32 mouse cellular contexts compared by ENCODE assay signal in the genomic region with DNA sequence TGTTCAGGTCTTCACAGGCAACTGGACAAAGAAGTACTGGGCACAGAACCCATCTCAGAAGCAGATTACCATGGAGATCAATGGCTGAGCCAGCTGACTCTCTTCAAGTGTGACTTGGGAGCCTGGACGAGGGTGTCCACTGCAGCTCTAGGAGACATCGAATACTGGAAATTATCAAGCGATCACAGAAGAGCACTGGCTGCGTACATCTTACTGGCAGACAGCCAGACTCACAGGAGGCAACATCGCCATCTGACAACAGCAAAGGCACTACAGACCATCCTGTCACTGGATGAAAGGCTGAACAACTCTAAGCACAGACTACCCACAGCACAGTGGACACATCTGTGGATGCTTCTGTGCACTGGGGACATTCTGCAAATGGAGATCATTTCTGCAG. TPM values are rescaled to one million over a fixed set of nuclear protein-coding genes. Genes with fewer than 3 reads are reported as not detected.
DNase-seq lines count a peak whose midpoint lies in the region; ATAC-seq and TF ChIP-seq lines count a peak whose summit lies in the region.
"Had no signal": no experiment of that assay in that cellular context is flagged by ENCODE, and none has a peak within 500 bp of the region (broad histone marks: within the 10 kb centered on the region; RNA-seq: fewer than 3 reads in every experiment).

No protein-coding gene starts in this region.

- no peak overlapping the region for H3K4me3 ChIP-seq in liver, postnatal 0 days (ENCODE audit: low read depth, low read length)
- no peak overlapping the region for H3K4me3 ChIP-seq in MEL (ENCODE audit: control insufficient read depth in 1 of 2, insufficient read depth in 1 of 2, low read depth in 2 of 2, low read length in 2 of 2)
- no peak overlapping the region for H3K4me3 ChIP-seq in bone marrow, adult 2 months (replicated peaks; ENCODE audit: control insufficient read depth, low read depth, low read length)
- H3K4me3 ChIP-seq in cerebellum, adult 2 months (replicated peaks; ENCODE audit: insufficient read depth, low read depth, low read length), result no peak overlapping the region
- H3K4me3 ChIP-seq: embryonic facial prominence, embryonic 12.5 days; embryonic facial prominence, embryonic 15.5 days; erythroblast, embryonic 14.5 days; forebrain, embryonic 10.5 days; forebrain, embryonic 13.5 days; heart, adult 2 months; heart, embryonic 10.5 days; heart, embryonic 13.5 days had no signal

- no peak for TF ChIP-seq CTCF in liver, postnatal 0 days (IDR thresholded peaks at IDR 0.05; ENCODE audit: low read depth)
- TF ChIP-seq CTCF in MEL (IDR thresholded peaks at IDR 0.05 in 2 of 3, conservative IDR thresholded peaks at IDR 0.05 in 1 of 3; ENCODE audit: control insufficient read depth in 1 of 3, insufficient read depth in 1 of 3, low read depth in 2 of 3, low read length in 3 of 3, poor library complexity in 1 of 3, severe bottlenecking in 1 of 3), result no peak
- TF ChIP-seq CTCF in bone marrow, adult 2 months (IDR thresholded peaks at IDR 0.05; ENCODE audit: control insufficient read depth, insufficient read depth, low read length), result no peak
- TF ChIP-seq CTCF in cerebellum, adult 2 months (IDR thresholded peaks at IDR 0.05; ENCODE audit: borderline replicate concordance, insufficient read depth, low read depth, low read length), result no peak

- H3K9ac ChIP-seq in liver, postnatal 0 days (replicated peaks), result 0 out of 2 replicates have a peak overlapping the region, but pooled peaks have one; percentile 16
- no peak overlapping the region for H3K9ac ChIP-seq in MEL (ENCODE audit: control insufficient read depth, low read depth, low read length, poor library complexity, severe bottlenecking)
- H3K9ac ChIP-seq: embryonic facial prominence, embryonic 12.5 days; embryonic facial prominence, embryonic 15.5 days; forebrain, embryonic 13.5 days; heart, embryonic 13.5 days; hindbrain, embryonic 14.5 days had no signal

- DNase-seq in liver, postnatal 0 days, result no peak
- DNase-seq in liver (no peak), MEL (ENCODE audit: low read depth, low spot score) (peak; percentile 54)
- DNase-seq in cerebellum, adult 2 months, result no peak
- DNase-seq in embryo, embryonic 10.5 days (ENCODE audit: low spot score), result no peak
- DNase-seq: adrenal gland, adult 8-10 months; adrenal gland, postnatal 25 days; B cell, adult 2 months; cerebellum, adult 8-10 months; cerebellum, postnatal 14 days; gastrocnemius, postnatal 10 days; gastrocnemius, postnatal 36 days; heart, adult 2 months; heart, postnatal 14 days; heart, postnatal 4 days had no signal

- no peak for TF ChIP-seq POLR2A in MEL (IDR thresholded peaks at IDR 0.05; ENCODE audit: control insufficient read depth in 1 of 2, insufficient read depth in 1 of 2, low read depth in 1 of 2, low read length in 2 of 2, poor library complexity in 1 of 2)
- TF ChIP-seq POLR2A in bone marrow, adult 2 months (IDR thresholded peaks at IDR 0.05; ENCODE audit: borderline replicate concordance, control insufficient read depth, low read depth, low read length), result no peak
- TF ChIP-seq POLR2A in cerebellum, adult 2 months (IDR thresholded peaks at IDR 0.05; ENCODE audit: borderline replicate concordance, insufficient read depth, low read length), result no peak

- peak overlapping the region; percentile 60 for H3K27ac ChIP-seq in liver, postnatal 0 days (ENCODE audit: low read depth)
- no peak overlapping the region for H3K27ac ChIP-seq in MEL (ENCODE audit: control insufficient read depth, low read depth, low read length)
- H3K27ac ChIP-seq in bone marrow, adult 2 months (ENCODE audit: control insufficient read depth, insufficient read depth, low read depth, low read length, poor library complexity), result peak overlapping the region; percentile 66
- no peak overlapping the region for H3K27ac ChIP-seq in cerebellum, adult 2 months (ENCODE audit: insufficient read depth, low read length)
- H3K27ac ChIP-seq: embryonic facial prominence, embryonic 12.5 days; embryonic facial prominence, embryonic 15.5 days; forebrain, embryonic 10.5 days; forebrain, embryonic 13.5 days; heart, adult 2 months; heart, embryonic 10.5 days; heart, embryonic 13.5 days; hindbrain, embryonic 14.5 days; hindbrain, postnatal 0 days had no signal

- H3K36me3 ChIP-seq in liver, postnatal 0 days (replicated peaks; ENCODE audit: insufficient read depth, low read length), result peaks cover 13% of the 10 kb centered on the region
- peaks cover 0 to 11% of the 10 kb centered on the region in 2 experiments; a peak in 3 of 4 replicates for H3K36me3 ChIP-seq in MEL (ENCODE audit: control insufficient read depth in 1 of 2, insufficient read depth in 2 of 2, low read length in 2 of 2)

- no peaks in the 10 kb centered on the region for H3K27me3 ChIP-seq in liver, postnatal 0 days (ENCODE audit: insufficient read depth, low read length)
- no peaks in the 10 kb centered on the region for H3K27me3 ChIP-seq in MEL (ENCODE audit: control insufficient read depth in 1 of 2, insufficient read depth in 2 of 2, low read length in 2 of 2)
- H3K27me3 ChIP-seq in cerebellum, adult 2 months (ENCODE audit: control insufficient read depth, insufficient read depth, low read length), result no peaks in the 10 kb centered on the region
- H3K27me3 ChIP-seq: CH12.LX; embryonic facial prominence, embryonic 12.5 days; embryonic facial prominence, embryonic 15.5 days; forebrain, embryonic 13.5 days; heart, embryonic 13.5 days had no signal

- no peaks in the 10 kb centered on the region for H3K9me3 ChIP-seq in liver, postnatal 0 days (ENCODE audit: low read length)
- H3K9me3 ChIP-seq in MEL (replicated peaks; ENCODE audit: insufficient read depth, low read length), result no peaks in the 10 kb centered on the region
- H3K9me3 ChIP-seq: embryonic facial prominence, embryonic 12.5 days; embryonic facial prominence, embryonic 15.5 days; forebrain, embryonic 10.5 days; forebrain, embryonic 13.5 days; G1E; heart, embryonic 10.5 days; heart, embryonic 13.5 days had no signal

- TF ChIP-seq EP300 in liver, postnatal 0 days (IDR thresholded peaks at IDR 0.05; ENCODE audit: low read depth), result no peak
- TF ChIP-seq EP300 in MEL (IDR thresholded peaks at IDR 0.05; ENCODE audit: low read depth in 1 of 2, low read length in 2 of 2), result peak in 1 of 2 experiments; percentile 28; a peak in 1 of 4 replicates

- no peaks in the 10 kb centered on the region for H3K79me2 ChIP-seq in MEL (ENCODE audit: control insufficient read depth, insufficient read depth, low read length, poor library complexity)

- peaks cover 7% of the 10 kb centered on the region; the same call in 1 of the 2 replicates for H3K4me1 ChIP-seq in liver, postnatal 0 days (ENCODE audit: insufficient read depth)
- peaks cover 2 to 13% of the 10 kb centered on the region in 2 experiments; a peak in 3 of 4 replicates for H3K4me1 ChIP-seq in MEL (ENCODE audit: control insufficient read depth in 1 of 2, insufficient read depth in 2 of 2, low read length in 2 of 2)
- H3K4me1 ChIP-seq in bone marrow, adult 2 months (ENCODE audit: control insufficient read depth, insufficient read depth, low read length), result peaks cover 2% of the 10 kb centered on the region; the same call in 1 of the 2 replicates
- H3K4me1 ChIP-seq in cerebellum, adult 2 months (ENCODE audit: control insufficient read depth, insufficient read depth, low read length), result no peaks in the 10 kb centered on the region
- H3K4me1 ChIP-seq: embryonic facial prominence, embryonic 12.5 days; embryonic facial prominence, embryonic 15.5 days; forebrain, embryonic 10.5 days; forebrain, embryonic 13.5 days; heart, embryonic 10.5 days; heart, embryonic 13.5 days had no signal

- H3K4me2 ChIP-seq in liver, postnatal 0 days (ENCODE audit: low read depth, low read length), result peak overlapping the region; percentile 44
- H3K4me2 ChIP-seq: embryonic facial prominence, embryonic 12.5 days; embryonic facial prominence, embryonic 15.5 days; forebrain, embryonic 13.5 days; heart, embryonic 13.5 days; hindbrain, embryonic 14.5 days had no signal

- peak; percentile 40 for ATAC-seq in liver, postnatal 0 days
- ATAC-seq in megakaryocyte progenitor cell, adult 5-6 weeks (replicated peaks; ENCODE audit: poor library complexity), result peak; percentile 16; the same call in 1 of the 2 replicates
- ATAC-seq: activated CD4-positive, CD25-positive, alpha-beta regulatory T cell, adult 4 months; forebrain, embryonic 13.5 days; forebrain, embryonic 16.5 days; hindbrain, postnatal 0 days; inflammation-experienced regulatory T-cells, adult 6 months; intestine, embryonic 16.5 days had no signal

- TF ChIP-seq RAD21 in MEL (IDR thresholded peaks at IDR 0.05; ENCODE audit: low read depth, low read length), result no peak

- 48% methylated on average over 5 of the region's 5 CpGs for WGBS in liver, postnatal 0 days (ENCODE audit: insufficient replicate concordance)
- WGBS in bone marrow, adult 2 months, result 65% methylated on average over 5 of the region's 5 CpGs
- 20% methylated on average over 5 of the region's 5 CpGs for WGBS in cerebellum, adult 2 months

RNA-seq across cellular contexts. Expression of gene Hp, which starts 13.2 kb away (rescaled TPM):
- 4,025 and 4,072 TPM in 2 replicates for polyA plus RNA-seq in liver, postnatal 0 days (2015; fragmentation: Nextera tagmentation; extraction: Ambion mirVana)
- total RNA-seq in MEL (2012; rRNA removed), result 0.19 TPM in 1 of 2 replicates, not detected in the other
- under 1 TPM in 1 of 2 experiments, not detected in 1; 0.08 TPM for polyA plus RNA-seq in MEL (2012; ENCODE audit: insufficient read depth in 1 of 2, insufficient read length in 2 of 2, low read depth in 1 of 2, low replicate concordance in 2 of 2, missing spikeins in 1 of 2)
- 219 and 732 TPM in 2 replicates for polyA plus RNA-seq in bone marrow, adult 2 months (2011; ENCODE audit: insufficient read depth, insufficient read length, low replicate concordance, missing spikeins)
- 175 and 209 TPM in 2 replicates for total RNA-seq in megakaryocyte progenitor cell, adult 5-6 weeks (2015)
- total RNA-seq in megakaryocyte progenitor cell, adult 5-6 weeks (2017), result 273 and 358 TPM in 2 replicates
- 0.38 and 0.44 TPM in 2 replicates for polyA plus RNA-seq in cerebellum, adult 2 months (2012; rRNA removed)
- total RNA-seq: CH12.LX; G1E; hindbrain, postnatal 0 days had no signal
- polyA plus RNA-seq: activated CD4-positive, CD25-positive, alpha-beta regulatory T cell, adult 4 months; forebrain, embryonic 13.5 days had no signal

RNA-seq across cellular contexts. Expression of gene Dhodh, which starts 16.3 kb away (rescaled TPM):
- 9.7 and 11.4 TPM in 2 replicates for polyA plus RNA-seq in liver, postnatal 0 days (2015; fragmentation: Nextera tagmentation; extraction: Ambion mirVana)
- total RNA-seq in MEL (2012; rRNA removed), result 27.7 and 28.3 TPM in 2 replicates
- polyA plus RNA-seq in MEL (2012; ENCODE audit: insufficient read depth in 1 of 2, insufficient read length in 2 of 2, low read depth in 1 of 2, low replicate concordance in 2 of 2, missing spikeins in 1 of 2), result 10 to 100 TPM in 1 of 2 experiments, not detected in 1; 52.5 TPM
- 5.0 and 12.8 TPM in 2 replicates for polyA plus RNA-seq in bone marrow, adult 2 months (2011; ENCODE audit: insufficient read depth, insufficient read length, low replicate concordance, missing spikeins)
- 13.4 and 20.8 TPM in 2 replicates for total RNA-seq in megakaryocyte progenitor cell, adult 5-6 weeks (2015)
- 24.8 and 32.4 TPM in 2 replicates for total RNA-seq in megakaryocyte progenitor cell, adult 5-6 weeks (2017)
- polyA plus RNA-seq in cerebellum, adult 2 months (2012; rRNA removed), result 29.4 and 31.6 TPM in 2 replicates

RNA-seq across cellular contexts. Expression of gene Pkd1l3, which starts 22.2 kb away (rescaled TPM):
- polyA plus RNA-seq in liver, postnatal 0 days (2015; fragmentation: Nextera tagmentation; extraction: Ambion mirVana), result 0.26 and 0.28 TPM in 2 replicates
- 2.6 and 3.4 TPM in 2 replicates for total RNA-seq in MEL (2012; rRNA removed)
- polyA plus RNA-seq in MEL (2012; ENCODE audit: insufficient read depth in 1 of 2, insufficient read length in 2 of 2, low read depth in 1 of 2, low replicate concordance in 2 of 2, missing spikeins in 1 of 2), result 1 to 10 TPM in 1 of 2 experiments, not detected in 1; 7.4 TPM
- polyA plus RNA-seq in bone marrow, adult 2 months (2011; ENCODE audit: insufficient read depth, insufficient read length, low replicate concordance, missing spikeins), result 3.9 and 8.3 TPM in 2 replicates
- 0.27 and 0.79 TPM in 2 replicates for total RNA-seq in megakaryocyte progenitor cell, adult 5-6 weeks (2015)
- 0.12 TPM in 1 of 2 replicates, not detected in the other for total RNA-seq in megakaryocyte progenitor cell, adult 5-6 weeks (2017)
- 0.08 TPM in 1 of 2 replicates, not detected in the other for polyA plus RNA-seq in cerebellum, adult 2 months (2012; rRNA removed)
- total RNA-seq: heart, postnatal 4 days had no signal

RNA-seq across cellular contexts. Expression of gene Txnl4b, which starts 26.5 kb away (rescaled TPM):
- polyA plus RNA-seq in liver, postnatal 0 days (2015; fragmentation: Nextera tagmentation; extraction: Ambion mirVana), result 10.5 and 11.4 TPM in 2 replicates
- total RNA-seq in MEL (2012; rRNA removed), result 7.7 and 8.4 TPM in 2 replicates
- 1 to 10 TPM in 1 of 2 experiments, not detected in 1; 9.5 TPM for polyA plus RNA-seq in MEL (2012; ENCODE audit: insufficient read depth in 1 of 2, insufficient read length in 2 of 2, low read depth in 1 of 2, low replicate concordance in 2 of 2, missing spikeins in 1 of 2)
- polyA plus RNA-seq in bone marrow, adult 2 months (2011; ENCODE audit: insufficient read depth, insufficient read length, low replicate concordance, missing spikeins), result 7.0 and 16.2 TPM in 2 replicates
- total RNA-seq in megakaryocyte progenitor cell, adult 5-6 weeks (2015), result 7.2 and 8.1 TPM in 2 replicates
- total RNA-seq in megakaryocyte progenitor cell, adult 5-6 weeks (2017), result 16.5 and 18.4 TPM in 2 replicates
- polyA plus RNA-seq in cerebellum, adult 2 months (2012; rRNA removed), result 9.8 and 10.3 TPM in 2 replicates

RNA-seq across cellular contexts. Expression of gene Dhx38, which starts 26.5 kb away (rescaled TPM):
- 4.8 and 5.6 TPM in 2 replicates for polyA plus RNA-seq in liver, postnatal 0 days (2015; fragmentation: Nextera tagmentation; extraction: Ambion mirVana)
- 50.6 and 54.6 TPM in 2 replicates for total RNA-seq in MEL (2012; rRNA removed)
- polyA plus RNA-seq in MEL (2012; ENCODE audit: insufficient read depth in 1 of 2, insufficient read length in 2 of 2, low read depth in 1 of 2, low replicate concordance in 2 of 2, missing spikeins in 1 of 2), result 10 to 100 TPM; 43.3 to 72.1 TPM
- 13.6 and 27.3 TPM in 2 replicates for polyA plus RNA-seq in bone marrow, adult 2 months (2011; ENCODE audit: insufficient read depth, insufficient read length, low replicate concordance, missing spikeins)
- 15.0 and 18.8 TPM in 2 replicates for total RNA-seq in megakaryocyte progenitor cell, adult 5-6 weeks (2015)
- 68.6 and 69.5 TPM in 2 replicates for total RNA-seq in megakaryocyte progenitor cell, adult 5-6 weeks (2017)
- 23.8 and 25.3 TPM in 2 replicates for polyA plus RNA-seq in cerebellum, adult 2 months (2012; rRNA removed)

Comparison
In these comparisons a context has a peak if more than half of its experiments do, and no peak if none do; other contexts are left out.
1. H3K27ac ChIP-seq: peak in liver, postnatal 0 days (single experiment) and bone marrow, adult 2 months (single experiment); none in MEL (single experiment) and cerebellum, adult 2 months (single experiment).
2. RNA of gene Hp, which starts 13.2 kb away (polyA plus RNA-seq): 4,025 to 4,072 TPM in liver, postnatal 0 days and 219 to 732 TPM in bone marrow, adult 2 months; 0.38 to 0.44 TPM in cerebellum, adult 2 months and 0.08 TPM in MEL; every median in the first group is over 100 times any median in the second.